Comparison of ENCODE assay signal across 24 mouse cellular contexts in the genomic region with DNA sequence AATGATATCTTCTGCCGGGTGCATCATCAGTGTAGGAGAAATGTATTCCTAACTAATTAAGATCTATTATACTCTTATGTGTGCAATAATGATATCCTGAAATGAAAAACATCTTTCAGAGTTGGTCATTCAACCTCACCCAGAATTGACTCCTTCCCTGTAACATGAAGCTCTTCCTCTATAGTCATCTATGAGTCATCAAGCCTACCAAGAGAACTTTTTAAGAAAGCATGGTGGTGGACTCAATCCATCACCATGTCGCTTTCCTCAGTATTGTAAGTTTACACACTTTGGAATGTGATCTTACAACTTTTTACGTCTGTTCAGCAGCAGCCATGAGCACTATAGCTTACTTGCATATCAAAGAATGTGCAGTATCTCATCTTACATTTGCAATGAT.
"Had no signal": no experiment of that assay in that cellular context is flagged by ENCODE, and none has a peak within 500 bp of the region (broad histone marks: within the 10 kb centered on the region; RNA-seq: fewer than 3 reads in every experiment).

No protein-coding gene starts in this region.

- H3K36me3 ChIP-seq: heart, embryonic 10.5 days; heart, embryonic 12.5 days; hindbrain, embryonic 10.5 days; hindbrain, embryonic 12.5 days; intestine, embryonic 15.5 days; limb, embryonic 12.5 days; liver, embryonic 13.5 days; liver, embryonic 15.5 days had no signal

- H3K27me3 ChIP-seq: heart, embryonic 12.5 days; hindbrain, embryonic 12.5 days; intestine, embryonic 15.5 days; limb, embryonic 12.5 days; liver, embryonic 13.5 days; liver, embryonic 15.5 days had no signal

- H3K4me1 ChIP-seq: heart, embryonic 10.5 days; heart, embryonic 12.5 days; hindbrain, embryonic 10.5 days; hindbrain, embryonic 12.5 days; intestine, embryonic 15.5 days; liver, embryonic 15.5 days had no signal

- H3K9me3 ChIP-seq: heart, embryonic 10.5 days; hindbrain, embryonic 10.5 days; hindbrain, embryonic 12.5 days; intestine, embryonic 15.5 days; limb, embryonic 12.5 days; liver, embryonic 13.5 days; liver, embryonic 15.5 days had no signal

- H3K27ac ChIP-seq: heart, embryonic 10.5 days; hindbrain, embryonic 10.5 days; hindbrain, embryonic 12.5 days; hindbrain, embryonic 14.5 days; intestine, embryonic 15.5 days; layer of hippocampus, adult 2 months; limb, embryonic 12.5 days; liver, embryonic 13.5 days; liver, embryonic 15.5 days had no signal

- H3K4me3 ChIP-seq: gastrocnemius, adult 2 months; heart, embryonic 10.5 days; heart, embryonic 12.5 days; hindbrain, embryonic 10.5 days; hindbrain, embryonic 12.5 days; intestine, embryonic 15.5 days; layer of hippocampus, adult 2 months; limb, embryonic 12.5 days; liver, embryonic 13.5 days; liver, embryonic 15.5 days had no signal

- DNase-seq: gastrocnemius, adult 2 months; gastrocnemius, postnatal 10 days; gastrocnemius, postnatal 25 days; heart, adult 18-20 months; heart, postnatal 10 days; heart, postnatal 4 days; kidney, adult 18-20 months; kidney, adult 8-10 months; kidney, postnatal 10 days; kidney, postnatal 25 days; kidney, postnatal 4 days; layer of hippocampus, postnatal 36 days; left cerebral cortex, postnatal 4 days; liver; liver, embryonic 13.5 days had no signal
